Mouse (Mus musculus) liver, embryonic 12.5 days (tissue): ENCODE measurements around the gene Limd1. TPM values are rescaled to one million over a fixed set of nuclear protein-coding genes. Genes with fewer than 3 reads are reported as not detected.
A peak's percentile ranks its signal among the peaks of the same experiment; 100 is the strongest.

Experiments used
- ATAC-seq: fragments of 200-750 bp; cut with Nextera tagmentation; 2 replicates; pipeline ENCODE4 v1.8.0; 2017; ENCODE audit warnings: moderate number of reproducible peaks, mild to moderate bottlenecking, moderate library complexity
- H3K27ac ChIP-seq: fragments of 300-500 bp; sonication (generic); 2 replicates; pipeline ENCODE4 v1.5.1; 2016; ENCODE audit warnings: mild to moderate bottlenecking
- H3K27me3 ChIP-seq: fragments of 300-500 bp; sonication (generic); replicated peaks from 2 replicates; pipeline ENCODE4 v1.6.1; 2016; ENCODE audit warnings: mild to moderate bottlenecking, moderate library complexity
- H3K36me3 ChIP-seq: fragments of 300-500 bp; sonication (generic); 2 replicates; pipeline ENCODE4 v1.6.1; 2016; ENCODE audit warnings: mild to moderate bottlenecking, moderate library complexity
- H3K4me1 ChIP-seq: fragments of 300-500 bp; sonication (generic); 2 replicates; pipeline ENCODE4 v1.6.1; 2016
- H3K4me2 ChIP-seq: fragments of 300-500 bp; sonication (generic); 2 replicates; pipeline ENCODE4 v1.6.1; 2016; ENCODE audit warnings: mild to moderate bottlenecking, moderate library complexity
- H3K4me3 ChIP-seq: fragments of 300-500 bp; sonication (generic); 2 replicates; pipeline ENCODE4 v1.5.1; 2016; ENCODE audit warnings: mild to moderate bottlenecking, moderate library complexity
- H3K9ac ChIP-seq: fragments of 300-500 bp; sonication (generic); 2 replicates; pipeline ENCODE4 v1.6.1; 2016; ENCODE audit warnings: mild to moderate bottlenecking, moderate library complexity
- H3K9me3 ChIP-seq: fragments of 300-500 bp; sonication (generic); replicated peaks from 2 replicates; pipeline ENCODE4 v1.6.1; 2016; ENCODE audit warnings: mild to moderate bottlenecking, moderate library complexity
- WGBS: fragments of 180-500 bp; shearing (Covaris S2); methylation state at CpG from one replicate; pipeline ENCODE4 v1.1.7; 2016; ENCODE audit not compliant: insufficient replicate concordance; 5-methylcytosine and 5-hydroxymethylcytosine counted together
- polyA plus RNA-seq: library from polyadenylated mRNA; unstranded; fragments of >200 nt; fragmentation: Nextera tagmentation; extraction: Ambion mirVana; gene quantifications from 2 replicates; pipeline ENCODE4 v1.2.1, GENCODE M21; 2016

Limd1 gene
- polyA plus RNA-seq, 1 experiment from 2014 or later, result 30.9 TPM

GRCm38 (mm10) chr9:123485561-123485960 is 7.1 kb downstream of the Limd1 start:
- H3K27ac ChIP-seq, result no peak overlapping the region
- H3K36me3 ChIP-seq, result peaks cover 93% of the 10 kb centered on the region

GRCm38 (mm10) chr9:123486635-123487034 is 8.1 kb downstream of the Limd1 start:
- no peak overlapping the region for H3K27ac ChIP-seq
- H3K9me3 ChIP-seq, result no peaks in the 10 kb centered on the region
- 54% methylated on average over 3 of the region's 3 CpGs for WGBS
- H3K4me2 ChIP-seq, result no peak overlapping the region
- H3K4me3 ChIP-seq, result no peak overlapping the region
- H3K4me1 ChIP-seq, result peaks cover 89% of the 10 kb centered on the region
- H3K36me3 ChIP-seq, result peaks cover 91% of the 10 kb centered on the region
- no peak overlapping the region for H3K9ac ChIP-seq
- ATAC-seq, result no peak
- no peaks in the 10 kb centered on the region for H3K27me3 ChIP-seq

More at GRCm38 (mm10) chr9:123485561-123485960, 7.1 kb downstream of the Limd1 start:
- Histone ChIP-seq H3K4me3 (no peak overlapping the region), H3K27me3 (no peaks in the 10 kb centered on the region), H3K4me1 (peaks cover 90% of the 10 kb centered on the region), H3K9ac (no peak overlapping the region), H3K9me3 (no peaks in the 10 kb centered on the region), H3K4me2 (no peak overlapping the region)
- no peak for ATAC-seq
- 88% methylated on average over 4 of the region's 4 CpGs for WGBS

- no peak overlapping the region for H3K4me3 ChIP-seq
- H3K4me2 ChIP-seq, result no peak overlapping the region
- H3K9ac ChIP-seq, result no peak overlapping the region
- H3K4me1 ChIP-seq, result peaks cover 82% of the 10 kb centered on the region
- no peaks in the 10 kb centered on the region for H3K9me3 ChIP-seq
- no peaks in the 10 kb centered on the region for H3K27me3 ChIP-seq
- WGBS, result 70% methylated on average over 2 of the region's 2 CpGs
- H3K36me3 ChIP-seq, result peaks cover 80% of the 10 kb centered on the region
- ATAC-seq, result no peak
- no peak overlapping the region for H3K27ac ChIP-seq
Measured at GRCm38 (mm10) chr9:123489073-123489472, 10.6 kb downstream of the Limd1 start.

- Histone ChIP-seq H3K4me3 (no peak overlapping the region), H3K9me3 (no peaks in the 10 kb centered on the region), H3K27ac (no peak overlapping the region), H3K9ac (no peak overlapping the region), H3K4me2 (no peak overlapping the region), H3K27me3 (no peaks in the 10 kb centered on the region), H3K36me3 (peaks cover 73% of the 10 kb centered on the region), H3K4me1 (peaks cover 82% of the 10 kb centered on the region)
- 59% methylated on average over 9 of the region's 9 CpGs for WGBS
- no peak for ATAC-seq
Measured at GRCm38 (mm10) chr9:123489727-123490343, 11.3 kb downstream of the Limd1 start.

- H3K4me2 ChIP-seq, result no peak overlapping the region
- H3K27ac ChIP-seq, result 0 out of 2 replicates have a peak overlapping the region, but pooled peaks have one; percentile 8
Measured at GRCm38 (mm10) chr9:123490930-123491329, 12.4 kb downstream of the Limd1 start.

GRCm38 (mm10) chr9:123491917-123492585 is 13.5 kb downstream of the Limd1 start:
- no peak overlapping the region for H3K4me3 ChIP-seq
- H3K9ac ChIP-seq, result no peak overlapping the region
- 77% methylated on average over 9 of the region's 9 CpGs for WGBS
- H3K27ac ChIP-seq, result peak overlapping the region; percentile 25; the same call in 1 of the 2 replicates
- no peak overlapping the region for H3K4me2 ChIP-seq
- H3K36me3 ChIP-seq, result peaks cover 51% of the 10 kb centered on the region
- no peak for ATAC-seq
- no peaks in the 10 kb centered on the region for H3K27me3 ChIP-seq
- H3K9me3 ChIP-seq, result no peaks in the 10 kb centered on the region
- H3K4me1 ChIP-seq, result peaks cover 78% of the 10 kb centered on the region

More at GRCm38 (mm10) chr9:123490930-123491329, 12.4 kb downstream of the Limd1 start:
- WGBS, result 67% methylated on average over 5 of the region's 5 CpGs
- H3K27me3 ChIP-seq, result no peaks in the 10 kb centered on the region
- H3K4me1 ChIP-seq, result peaks cover 78% of the 10 kb centered on the region
- no peak for ATAC-seq
- H3K9ac ChIP-seq, result no peak overlapping the region
- H3K36me3 ChIP-seq, result peaks cover 62% of the 10 kb centered on the region
- no peak overlapping the region for H3K4me3 ChIP-seq
- no peaks in the 10 kb centered on the region for H3K9me3 ChIP-seq

GRCm38 (mm10) chr9:123496665-123497064 is 18.2 kb downstream of the Limd1 start:
- WGBS, result 35% methylated on average over 13 of the region's 13 CpGs
- H3K4me3 ChIP-seq, result no peak overlapping the region; the same call in 1 of the 2 replicates
- no peak overlapping the region for H3K27ac ChIP-seq

GRCm38 (mm10) chr9:123497906-123498305 is 19.4 kb downstream of the Limd1 start:
- Histone ChIP-seq H3K9me3 (no peaks in the 10 kb centered on the region), H3K27me3 (no peaks in the 10 kb centered on the region), H3K4me2 (no peak overlapping the region), H3K9ac (no peak overlapping the region), H3K27ac (no peak overlapping the region), H3K4me3 (no peak overlapping the region), H3K36me3 (peaks cover 41% of the 10 kb centered on the region), H3K4me1 (peaks cover 34% of the 10 kb centered on the region)
- 36% methylated on average over 5 of the region's 5 CpGs for WGBS
- 0 out of 2 replicates have a peak, but pooled peaks have one; percentile 25 for ATAC-seq

More at GRCm38 (mm10) chr9:123496665-123497064, 18.2 kb downstream of the Limd1 start:
- Histone ChIP-seq H3K36me3 (peaks cover 40% of the 10 kb centered on the region), H3K4me2 (peak overlapping the region; percentile 46), H3K9me3 (no peaks in the 10 kb centered on the region), H3K4me1 (peaks cover 46% of the 10 kb centered on the region), H3K27me3 (no peaks in the 10 kb centered on the region), H3K9ac (no peak overlapping the region)
- ATAC-seq, result peak; percentile 59

- Histone ChIP-seq H3K9me3 (no peaks in the 10 kb centered on the region), H3K27me3 (no peaks in the 10 kb centered on the region), H3K4me1 (peaks cover 18% of the 10 kb centered on the region), H3K4me2 (no peak overlapping the region), H3K9ac (no peak overlapping the region), H3K36me3 (peaks cover 60% of the 10 kb centered on the region), H3K4me3 (no peak overlapping the region), H3K27ac (no peak overlapping the region)
- 74% methylated on average over 4 of the region's 4 CpGs for WGBS
- ATAC-seq, result no peak
Measured at GRCm38 (mm10) chr9:123500480-123500879, 22.0 kb downstream of the Limd1 start.

- no peaks in the 10 kb centered on the region for H3K27me3 ChIP-seq
- WGBS, result 78% methylated on average over 5 of the region's 5 CpGs
- no peak overlapping the region for H3K27ac ChIP-seq
- ATAC-seq, result no peak
- H3K4me1 ChIP-seq, result peaks cover 4% of the 10 kb centered on the region; the same call in 1 of the 2 replicates
- no peak overlapping the region for H3K4me3 ChIP-seq
- no peak overlapping the region for H3K9ac ChIP-seq
- H3K36me3 ChIP-seq, result peaks cover 69% of the 10 kb centered on the region
- H3K9me3 ChIP-seq, result no peaks in the 10 kb centered on the region
- no peak overlapping the region for H3K4me2 ChIP-seq
Measured at GRCm38 (mm10) chr9:123503171-123503834, 24.8 kb downstream of the Limd1 start.

GRCm38 (mm10) chr9:123504325-123504724 is 25.8 kb downstream of the Limd1 start:
- WGBS, result 14% methylated on average over 2 of the region's 2 CpGs
- Histone ChIP-seq H3K36me3 (peaks cover 62% of the 10 kb centered on the region), H3K9me3 (no peaks in the 10 kb centered on the region), H3K27me3 (no peaks in the 10 kb centered on the region), H3K27ac (no peak overlapping the region), H3K4me2 (no peak overlapping the region), H3K9ac (no peak overlapping the region), H3K4me3 (no peak overlapping the region), H3K4me1 (peaks cover 4% of the 10 kb centered on the region; the same call in 1 of the 2 replicates)
- ATAC-seq, result peak; percentile 82

- H3K36me3 ChIP-seq, result peaks cover 64% of the 10 kb centered on the region
- no peak overlapping the region for H3K27ac ChIP-seq
- 68% methylated on average over 1 of the region's 1 CpGs for WGBS
Measured at GRCm38 (mm10) chr9:123505598-123505997, 27.1 kb downstream of the Limd1 start.

More at GRCm38 (mm10) chr9:123505598-123505997, 27.1 kb downstream of the Limd1 start:
- H3K9me3 ChIP-seq, result no peaks in the 10 kb centered on the region
- no peak overlapping the region for H3K9ac ChIP-seq
- no peak for ATAC-seq
- no peak overlapping the region for H3K4me2 ChIP-seq
- no peaks in the 10 kb centered on the region for H3K27me3 ChIP-seq
- H3K4me1 ChIP-seq, result peaks cover 7% of the 10 kb centered on the region; the same call in 1 of the 2 replicates
- no peak overlapping the region for H3K4me3 ChIP-seq
